Mouse (Mus musculus) cerebellum, postnatal 25 days (tissue): Measurements from ENCODE around the gene Ppp1r14c.
"Not testable (repeated sequence)": the region's sequence is repeated elsewhere in the genome, so short reads cannot be mapped to it uniquely, and the experiment has no call there.

Experiments
- DNase-seq, 2 experiments: peaks; one replicate each; pipeline ENCODE4 v3.0.0; 2021; ENCODE audit warnings: mixed read lengths in 2 of 2

Ppp1r14c gene

GRCm38 (mm10) chr10:3476611-3477010 lies 110.8 kb downstream of the Ppp1r14c start:
- no peak for DNase-seq

- no peak for DNase-seq
These were observed 113.9 kb downstream of the Ppp1r14c start for GRCm38 (mm10) chr10:3479772-3480171.

- no peak for DNase-seq
These were observed 124.2 kb downstream of the Ppp1r14c start for GRCm38 (mm10) chr10:3490052-3490451.

- no peak for DNase-seq
These were observed 130.9 kb downstream of the Ppp1r14c start for GRCm38 (mm10) chr10:3496791-3497190.

GRCm38 (mm10) chr10:3500846-3501245 lies 135.0 kb downstream of the Ppp1r14c start:
- DNase-seq, result not testable (repeated sequence)

- DNase-seq, result peak; percentile 60 to 77
These were observed 141.8 kb downstream of the Ppp1r14c start for GRCm38 (mm10) chr10:3507484-3508221.

- no peak for DNase-seq
These were observed 142.3 kb downstream of the Ppp1r14c start for GRCm38 (mm10) chr10:3508222-3508588.

- DNase-seq, result no peak
These were observed 142.9 kb downstream of the Ppp1r14c start for GRCm38 (mm10) chr10:3508746-3509145.

GRCm38 (mm10) chr10:3509663-3510277 lies 143.9 kb downstream of the Ppp1r14c start:
- no peak for DNase-seq

GRCm38 (mm10) chr10:3510486-3510885 lies 144.6 kb downstream of the Ppp1r14c start:
- no peak for DNase-seq

GRCm38 (mm10) chr10:3511401-3511800 lies 145.5 kb downstream of the Ppp1r14c start:
- no peak for DNase-seq

- DNase-seq, result peak in 1 of 2 experiments; percentile 52
These were observed 146.9 kb downstream of the Ppp1r14c start for GRCm38 (mm10) chr10:3512620-3513305.

GRCm38 (mm10) chr10:3513947-3514346 lies 148.1 kb downstream of the Ppp1r14c start:
- no peak for DNase-seq
